Mouse (Mus musculus) midbrain, embryonic 13.5 days (tissue): ENCODE measurements around the gene Obsl1. TPM values are rescaled to one million over a fixed set of nuclear protein-coding genes. Genes with fewer than 3 reads are reported as not detected.

Experiments used
- ATAC-seq: fragments of 200-750 bp; cut with Nextera tagmentation; 2 replicates; pipeline ENCODE4 v1.8.0; 2017; ENCODE audit warnings: mild to moderate bottlenecking, moderate TSS enrichment, moderate library complexity
- H3K27ac ChIP-seq: fragments of 300-500 bp; sonication (generic); 2 replicates; pipeline ENCODE4 v1.5.1; 2015; ENCODE audit warnings: inconsistent platforms, mild to moderate bottlenecking, moderate library complexity
- H3K27me3 ChIP-seq: fragments of 300-500 bp; sonication (generic); 2 replicates; pipeline ENCODE4 v1.6.1; 2015; ENCODE audit warnings: mild to moderate bottlenecking, inconsistent platforms
- H3K36me3 ChIP-seq: fragments of 300-500 bp; sonication (generic); 2 replicates; pipeline ENCODE4 v1.6.1; 2015; ENCODE audit warnings: mild to moderate bottlenecking, inconsistent platforms
- H3K4me1 ChIP-seq: fragments of 300-500 bp; sonication (generic); replicated peaks from 2 replicates; pipeline ENCODE4 v1.6.1; 2015; ENCODE audit warnings: inconsistent platforms
- H3K4me2 ChIP-seq: fragments of 300-500 bp; sonication (generic); replicated peaks from 2 replicates; pipeline ENCODE4 v1.6.1; 2015; ENCODE audit warnings: moderate library complexity, mild to moderate bottlenecking, inconsistent platforms
- H3K4me3 ChIP-seq: fragments of 300-500 bp; sonication (generic); replicated peaks from 2 replicates; pipeline ENCODE4 v1.5.1; 2015; ENCODE audit warnings: mild to moderate bottlenecking, inconsistent platforms
- H3K9ac ChIP-seq: fragments of 300-500 bp; sonication (generic); replicated peaks from 2 replicates; pipeline ENCODE4 v1.6.1; 2015; ENCODE audit warnings: mild to moderate bottlenecking, inconsistent platforms
- H3K9me3 ChIP-seq: fragments of 300-500 bp; sonication (generic); 2 replicates; pipeline ENCODE4 v1.6.1; 2016; ENCODE audit warnings: mild to moderate bottlenecking, inconsistent platforms
- WGBS: fragments of 180-500 bp; shearing (Covaris S2); methylation state at CpG from one replicate; pipeline ENCODE4 v1.1.7; 2015; 5-methylcytosine and 5-hydroxymethylcytosine counted together
- polyA plus RNA-seq: library from polyadenylated mRNA; unstranded; fragments of >200 nt; fragmentation: Nextera tagmentation; extraction: Ambion mirVana; gene quantifications from 2 replicates; pipeline ENCODE4 v1.2.1, GENCODE M21; 2015

Gene Obsl1
- polyA plus RNA-seq: 18.6 and 25.7 TPM in 2 replicates

DNA sequence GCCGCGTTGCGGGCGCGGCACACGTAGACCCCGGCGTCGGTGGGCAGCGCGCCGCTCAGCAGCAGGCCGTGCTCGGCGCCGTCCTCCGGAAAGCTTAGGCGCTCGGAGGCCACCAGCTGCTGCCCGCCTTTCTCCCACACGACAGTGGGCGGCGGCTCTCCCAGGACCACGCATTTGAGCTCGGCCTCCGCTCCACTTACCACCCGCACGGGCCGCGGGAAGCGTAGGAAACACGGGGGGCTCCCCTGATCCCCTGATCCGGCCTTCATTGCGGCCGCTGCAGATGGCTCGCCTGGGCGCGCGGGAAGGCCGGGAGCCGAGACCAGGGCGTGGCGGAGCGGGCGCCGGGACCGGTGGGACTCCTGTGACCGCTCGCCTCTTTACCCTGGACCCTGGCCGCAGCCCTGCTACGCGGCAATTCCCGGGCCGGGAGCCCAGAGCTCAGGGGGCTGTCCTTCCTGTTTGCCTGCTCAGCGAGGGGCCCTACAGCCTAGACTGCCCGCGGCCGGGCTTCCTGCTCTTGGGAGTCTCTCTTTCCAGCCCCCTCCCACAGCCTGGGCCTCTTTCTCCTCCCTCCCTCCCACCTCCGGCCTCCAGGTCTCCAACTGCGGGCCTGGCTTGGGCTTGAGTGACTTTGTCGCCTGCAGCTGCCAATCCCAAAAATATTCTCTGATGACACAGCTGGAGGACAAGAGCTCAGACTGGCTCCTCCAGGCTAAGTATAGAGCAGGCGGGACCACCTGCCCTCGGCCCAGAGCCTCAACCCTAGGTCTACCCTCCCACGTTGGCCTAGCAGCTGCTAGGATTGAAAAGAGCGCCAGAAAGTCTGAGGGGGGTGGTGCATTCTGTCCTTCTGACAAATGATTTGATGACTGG, at the start of gene Obsl1:
Obsl1 (minus strand) TSS at position 497 of the 876 bp plus-strand sequence.
- Histone ChIP-seq H3K27me3 (peaks cover 22% of the 10 kb centered on the region), H3K9ac (peak within 1 kb of the TSS; percentile 89)
- WGBS: under 1% methylated on average over 63 of the region's 65 CpGs

DNA sequence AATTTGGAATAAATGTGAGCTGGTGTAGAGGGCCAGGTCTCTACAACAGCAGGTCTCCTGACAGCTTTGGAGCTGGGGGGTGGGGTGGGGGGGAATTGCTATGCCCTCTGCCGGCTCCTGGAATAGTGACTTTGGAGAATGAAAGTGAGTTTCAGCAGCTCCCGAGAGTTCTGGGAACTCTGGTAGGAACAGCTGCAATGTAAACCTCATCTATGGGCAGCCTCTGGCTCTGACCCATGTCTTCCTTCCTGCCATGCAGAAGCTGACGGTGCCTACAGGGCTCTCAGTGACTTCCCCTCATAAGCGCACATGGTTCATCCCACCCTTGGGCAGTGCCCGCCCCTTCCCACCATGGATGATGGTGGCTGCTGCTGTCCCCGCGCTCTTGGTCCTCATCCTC, 49.4 kb upstream of the Obsl1 start:
- H3K36me3 ChIP-seq: peaks cover 79% of the 10 kb centered on the region
- WGBS: 95% methylated on average over 7 of the region's 7 CpGs
- H3K27me3 ChIP-seq: no peaks in the 10 kb centered on the region

More for the DNA sequence above, at the start of gene Obsl1:
- peak within 1 kb of the TSS; percentile 81 for H3K4me3 ChIP-seq
- peak within 1 kb of the TSS; percentile 94 for H3K4me2 ChIP-seq
- no peaks in the 10 kb centered on the region for H3K9me3 ChIP-seq
- H3K36me3 ChIP-seq: peaks cover 12% of the 10 kb centered on the region
- peak; percentile 73 for ATAC-seq
- peaks cover 26% of the 10 kb centered on the region for H3K4me1 ChIP-seq
- peak within 1 kb of the TSS; percentile 90 for H3K27ac ChIP-seq

DNA sequence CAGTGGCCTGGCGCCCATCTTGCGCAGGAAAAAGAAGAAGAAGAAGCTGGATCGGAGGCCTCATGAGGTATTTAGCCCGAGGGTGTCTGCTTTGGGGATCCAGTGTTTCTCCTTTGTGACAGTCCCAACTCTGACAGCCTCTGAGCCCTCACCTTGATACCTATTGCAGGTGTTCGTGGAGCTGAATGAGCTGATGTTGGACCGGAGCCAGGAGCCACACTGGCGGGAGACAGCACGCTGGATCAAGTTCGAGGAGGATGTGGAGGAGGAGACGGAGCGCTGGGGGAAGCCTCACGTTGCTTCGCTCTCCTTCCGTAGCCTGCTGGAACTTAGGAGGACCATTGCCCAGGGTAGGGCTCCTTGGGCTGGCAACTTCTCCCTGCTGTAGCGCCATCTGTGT, 44.3 kb upstream of the Obsl1 start:
- H3K27ac ChIP-seq: no peak overlapping the region
- H3K4me2 ChIP-seq: no peak overlapping the region
- WGBS: 91% methylated on average over 15 of the region's 15 CpGs
- peaks cover 77% of the 10 kb centered on the region for H3K36me3 ChIP-seq
- H3K27me3 ChIP-seq: no peaks in the 10 kb centered on the region
- H3K4me1 ChIP-seq: peaks cover 15% of the 10 kb centered on the region
- ATAC-seq: no peak
- no peak overlapping the region for H3K4me3 ChIP-seq
- H3K9ac ChIP-seq: no peak overlapping the region
- no peaks in the 10 kb centered on the region for H3K9me3 ChIP-seq

More for the DNA sequence above, 49.4 kb upstream of the Obsl1 start:
- Histone ChIP-seq H3K9me3 (no peaks in the 10 kb centered on the region), H3K4me3 (no peak overlapping the region), H3K4me2 (no peak overlapping the region), H3K9ac (no peak overlapping the region), H3K27ac (no peak overlapping the region), H3K4me1 (peaks cover 16% of the 10 kb centered on the region)
- no peak for ATAC-seq

DNA sequence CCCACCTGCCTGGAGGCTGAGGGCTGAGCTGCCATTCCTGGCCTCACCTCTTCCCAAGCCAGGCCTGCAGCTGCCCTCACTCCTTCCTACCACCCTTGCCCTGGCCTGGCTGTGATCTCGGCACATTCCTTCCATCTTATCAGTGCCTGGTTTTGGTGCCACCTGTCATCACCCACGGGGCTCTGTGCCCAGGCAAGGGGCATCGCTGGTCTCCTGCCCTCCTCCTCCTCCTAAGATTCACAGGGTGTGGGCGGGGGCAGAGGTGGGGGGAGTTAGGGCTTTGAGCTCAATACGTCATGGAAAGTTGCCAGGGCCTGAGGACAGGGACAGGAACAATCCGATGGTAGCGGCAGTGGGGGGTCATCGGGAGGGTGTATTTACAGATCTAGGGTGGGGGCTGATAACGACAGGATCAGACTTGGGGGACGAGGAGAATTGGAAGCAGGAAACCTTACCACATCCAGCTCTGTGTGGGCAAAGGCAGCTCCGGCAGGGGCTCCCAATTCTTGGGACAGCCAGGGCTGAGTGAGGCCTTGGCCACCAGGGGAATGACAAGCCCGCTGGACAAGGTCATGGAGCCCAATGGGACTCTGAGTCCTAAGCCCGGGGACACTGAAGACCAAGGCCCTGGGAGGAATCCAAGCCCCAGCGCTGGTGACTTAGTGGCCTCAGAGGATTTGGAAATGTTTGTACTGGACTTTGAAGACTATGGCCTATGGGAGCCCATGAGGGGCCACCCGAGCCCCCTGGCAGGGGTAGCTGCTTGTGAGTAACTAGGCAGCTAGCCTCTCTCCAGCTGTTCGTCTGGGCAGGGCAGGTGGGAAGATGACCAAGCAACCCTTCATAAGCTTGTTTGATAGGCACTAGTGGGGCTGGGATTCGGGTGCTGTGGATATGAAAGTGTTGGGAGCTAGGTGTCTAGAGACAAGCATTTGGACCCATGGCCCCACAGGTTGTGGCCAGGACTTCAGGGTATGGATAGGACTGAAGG, 43.3 kb upstream of the Obsl1 start:
- Histone ChIP-seq H3K27ac (no peak overlapping the region), H3K9ac (no peak overlapping the region), H3K9me3 (no peaks in the 10 kb centered on the region), H3K4me2 (no peak overlapping the region), H3K4me1 (peaks cover 17% of the 10 kb centered on the region), H3K4me3 (no peak overlapping the region), H3K27me3 (no peaks in the 10 kb centered on the region), H3K36me3 (peaks cover 67% of the 10 kb centered on the region)
- ATAC-seq: no peak
- WGBS: 89% methylated on average over 17 of the region's 17 CpGs

DNA sequence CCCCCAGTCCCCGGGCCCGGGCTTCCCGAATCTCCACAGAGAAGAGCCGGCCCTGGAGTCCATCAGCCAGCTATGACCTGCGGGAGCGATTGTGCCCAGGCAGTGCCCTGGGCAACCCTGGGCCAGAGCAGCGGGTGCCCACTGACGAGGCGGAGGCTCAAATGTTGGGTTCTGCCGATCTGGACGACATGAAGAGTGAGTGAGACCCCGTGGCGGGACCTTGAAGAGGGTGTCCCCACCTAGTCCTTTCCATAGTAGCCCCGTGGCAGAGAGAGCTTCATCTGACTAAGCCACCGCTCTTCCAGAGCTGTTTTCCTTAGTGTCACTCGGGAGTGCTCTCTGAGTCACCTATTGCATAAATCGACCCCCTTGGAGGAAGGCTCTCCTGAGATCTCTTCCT, 42.6 kb upstream of the Obsl1 start:
- Histone ChIP-seq H3K4me1 (peaks cover 17% of the 10 kb centered on the region), H3K4me3 (no peak overlapping the region), H3K4me2 (no peak overlapping the region), H3K36me3 (peaks cover 60% of the 10 kb centered on the region), H3K27ac (no peak overlapping the region), H3K27me3 (no peaks in the 10 kb centered on the region), H3K9me3 (no peaks in the 10 kb centered on the region), H3K9ac (no peak overlapping the region)
- no peak for ATAC-seq
- WGBS: 90% methylated on average over 17 of the region's 17 CpGs

DNA sequence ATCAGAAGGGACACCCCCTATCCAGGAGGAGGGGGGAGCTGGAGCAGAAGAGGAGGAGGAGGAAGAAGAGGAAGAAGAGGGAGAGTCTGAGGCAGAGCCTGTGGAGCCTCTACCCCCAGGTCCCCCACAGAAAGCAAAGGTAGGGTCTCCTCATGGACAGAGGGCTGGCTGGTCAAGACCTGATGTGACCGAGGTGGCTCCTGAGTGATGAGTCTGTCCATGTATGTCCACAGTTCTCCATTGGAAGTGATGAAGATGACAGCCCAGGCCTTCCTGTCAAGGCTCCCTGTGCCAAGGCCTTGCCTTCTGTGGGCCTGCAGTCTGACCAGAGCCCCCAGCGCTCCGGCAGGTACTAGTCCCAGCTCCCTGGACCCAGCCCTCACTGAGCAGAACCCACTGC, 41.8 kb upstream of the Obsl1 start:
- ATAC-seq: no peak
- no peak overlapping the region for H3K27ac ChIP-seq
- 93% methylated on average over 3 of the region's 3 CpGs for WGBS

DNA sequence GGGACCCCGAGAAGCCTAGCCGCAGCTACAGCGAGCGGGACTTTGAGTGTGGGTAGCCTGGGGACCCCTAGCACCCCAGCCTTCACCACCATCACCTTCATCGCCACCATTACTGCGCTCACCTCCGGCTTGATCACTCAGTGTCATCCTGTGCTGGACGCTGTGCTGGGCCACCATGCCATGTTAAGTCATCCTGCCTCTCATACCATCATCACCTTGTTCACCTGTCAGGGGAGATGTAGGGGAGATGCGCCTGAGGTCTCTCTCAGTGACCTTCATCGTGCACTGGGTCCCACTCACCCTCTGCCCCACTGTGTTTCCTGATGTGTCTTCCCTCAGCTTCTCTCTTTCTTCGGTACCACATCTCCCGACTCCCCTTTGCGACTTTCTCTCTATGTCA, 41.1 kb upstream of the Obsl1 start:
- Histone ChIP-seq H3K4me3 (peak overlapping the region; percentile 60), H3K9ac (no peak overlapping the region), H3K27me3 (no peaks in the 10 kb centered on the region), H3K4me1 (peaks cover 17% of the 10 kb centered on the region), H3K4me2 (peak overlapping the region; percentile 69), H3K36me3 (peaks cover 45% of the 10 kb centered on the region), H3K9me3 (no peaks in the 10 kb centered on the region), H3K27ac (peak overlapping the region; percentile 78; the same call in 1 of the 2 replicates)
- ATAC-seq: no peak
- 93% methylated on average over 13 of the region's 13 CpGs for WGBS

More for the DNA sequence above, 41.8 kb upstream of the Obsl1 start:
- H3K36me3 ChIP-seq: peaks cover 52% of the 10 kb centered on the region
- H3K9ac ChIP-seq: no peak overlapping the region
- H3K4me1 ChIP-seq: peaks cover 17% of the 10 kb centered on the region
- H3K27me3 ChIP-seq: no peaks in the 10 kb centered on the region
- no peaks in the 10 kb centered on the region for H3K9me3 ChIP-seq
- no peak overlapping the region for H3K4me3 ChIP-seq
- H3K4me2 ChIP-seq: no peak overlapping the region

- Histone ChIP-seq H3K4me3 (peak within 1 kb of the TSS; percentile 60), H3K27ac (peak within 1 kb of the TSS; percentile 78), H3K4me1 (peaks cover 17% of the 10 kb centered on the region), H3K36me3 (peaks cover 34% of the 10 kb centered on the region), H3K4me2 (peak within 1 kb of the TSS; percentile 69), H3K9ac (peak within 1 kb of the TSS; percentile 85), H3K27me3 (no peaks in the 10 kb centered on the region), H3K9me3 (no peaks in the 10 kb centered on the region)
- 1% methylated on average over 52 of the region's 64 CpGs for WGBS
- ATAC-seq: peak; percentile 93
These were observed 40.0 kb upstream of the Obsl1 start, which contains the start of gene Slc4a3 for GRCm38 (mm10) chr1:75545965-75546956. Gene Slc4a3 (plus strand): TSS chr1:75546266.

GRCm38 (mm10) chr1:75544351-75544750, 38.1 kb upstream of the Obsl1 start:
- Histone ChIP-seq H3K9ac (no peak overlapping the region), H3K4me2 (no peak overlapping the region), H3K9me3 (no peaks in the 10 kb centered on the region), H3K27ac (no peak overlapping the region), H3K27me3 (no peaks in the 10 kb centered on the region), H3K36me3 (peaks cover 15% of the 10 kb centered on the region), H3K4me1 (peaks cover 17% of the 10 kb centered on the region), H3K4me3 (no peak overlapping the region)
- WGBS: 91% methylated on average over 6 of the region's 6 CpGs
- ATAC-seq: no peak

GRCm38 (mm10) chr1:75541496-75541895, 35.2 kb upstream of the Obsl1 start:
- Histone ChIP-seq H3K9ac (no peak overlapping the region), H3K4me1 (peaks cover 8% of the 10 kb centered on the region), H3K27ac (no peak overlapping the region), H3K27me3 (no peaks in the 10 kb centered on the region), H3K4me2 (no peak overlapping the region), H3K4me3 (no peak overlapping the region), H3K36me3 (peaks cover 6% of the 10 kb centered on the region), H3K9me3 (no peaks in the 10 kb centered on the region)
- 90% methylated on average over 7 of the region's 7 CpGs for WGBS
- no peak for ATAC-seq
